Mouse (Mus musculus): Measurements from ENCODE around the gene Crygn.

Crygn gene

GRCm38 (mm10) chr5:24709962-24710361 lies 47.8 kb downstream of the Crygn start:
- DNase-seq (ENCODE audit: low spot score in 2 of 2), result no peak

DNA sequence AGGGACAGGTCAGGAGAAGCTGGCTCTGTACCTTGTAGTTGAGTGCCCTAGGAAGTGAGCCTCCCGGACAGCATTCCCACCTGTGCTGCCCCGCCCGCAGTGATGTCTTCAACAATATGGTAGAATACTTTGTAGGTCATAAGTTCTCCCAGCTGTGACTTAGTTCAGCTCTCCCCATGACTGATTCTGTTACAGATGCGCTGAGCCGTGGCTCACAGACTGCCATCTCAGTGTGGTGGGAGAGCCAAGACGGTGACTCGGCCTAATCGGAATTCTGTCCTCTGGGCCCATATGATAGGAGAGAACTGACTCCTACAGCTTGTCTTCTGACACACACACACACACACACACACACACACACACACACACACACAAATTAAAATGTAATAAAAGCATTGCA lies 53.2 kb downstream of the Crygn start:
- DNase-seq (ENCODE audit: low spot score in 2 of 2), result no peak

DNA sequence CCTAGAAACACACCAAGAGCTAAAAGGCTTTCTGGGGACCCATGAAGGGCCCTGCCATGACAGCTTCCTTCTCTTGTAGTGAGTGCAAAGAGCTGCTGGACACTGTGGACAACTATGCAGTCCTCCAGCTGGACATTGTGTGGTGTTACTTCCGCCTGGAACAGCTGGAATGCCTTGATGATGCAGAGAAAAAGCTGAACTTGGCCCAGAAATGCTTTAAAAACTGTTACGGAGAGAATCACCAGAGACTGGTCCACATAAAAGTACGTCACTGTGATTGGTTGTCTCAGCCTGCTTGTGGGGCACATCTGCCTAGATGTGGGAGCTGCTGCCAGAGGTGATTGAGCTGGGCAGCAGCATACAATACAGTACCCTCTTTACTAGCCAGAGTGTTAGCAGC lies 56.5 kb downstream of the Crygn start:
- no peak for DNase-seq (ENCODE audit: low spot score in 2 of 2)

Measured in frontal cortex, postnatal 14 days (tissue).